Mouse (Mus musculus) neutrophil, adult 65 days (primary cell): ENCODE data around the gene Fam69b. TPM values are rescaled to one million over a fixed set of nuclear protein-coding genes. Genes with fewer than 3 reads are reported as not detected.

Source experiments
- total RNA-seq: library from RNA; stranded (reverse); gene quantifications from 2 replicates; pipeline ENCODE4 v1.2.4, GENCODE M21; 2023

Fam69b gene
- 0.88 and 1.7 TPM in 2 replicates for total RNA-seq

GRCm38 (mm10) chr2:26627921-26628739 lies at the start of gene Fam69b:
Gene Fam69b (plus strand): TSS chr2:26628457.

GRCm38 (mm10) chr2:26579714-26580113 lies 48.5 kb upstream of the Fam69b start, which contains the start of gene Egfl7:
Gene Egfl7 (plus strand): TSS chr2:26580014.

GRCm38 (mm10) chr2:26586294-26587043 lies 41.8 kb upstream of the Fam69b start, which contains the start of gene Gm20532:
Gene Gm20532 (plus strand): TSS chr2:26586639.

GRCm38 (mm10) chr2:26603720-26604671 lies 24.3 kb upstream of the Fam69b start, which contains the start of gene Agpat2:
Gene Agpat2 (minus strand): TSS chr2:26604417.

DNA sequence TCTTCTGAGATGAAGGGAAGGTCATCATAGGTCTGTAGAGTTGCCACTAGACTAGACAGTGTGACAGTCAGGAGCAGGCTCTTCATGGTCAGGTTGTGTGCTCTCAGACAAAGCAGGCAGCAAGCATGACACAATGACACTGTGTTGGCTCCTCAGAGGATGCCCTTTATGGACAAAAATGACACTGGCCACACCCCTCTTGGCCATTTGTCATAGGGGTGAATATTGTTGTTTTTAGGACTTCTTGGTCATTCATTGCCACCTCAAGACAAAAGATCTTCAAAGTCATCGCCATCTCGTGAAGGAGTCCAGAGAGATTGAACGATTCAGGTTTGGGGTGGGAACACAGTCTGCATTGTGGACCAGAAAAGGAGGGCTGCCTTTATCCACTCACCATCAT lies 42.9 kb downstream of the Fam69b start, which contains the start of gene Lcn4:
Gene Lcn4 (minus strand): TSS at position 101 of the 400 bp plus-strand sequence.

Other genes with a start within 250 kb of the Fam69b start
- 11.2 and 22.6 TPM in 2 replicates for gene Snapc4, start 247.8 kb upstream of the Fam69b start, total RNA-seq
- 91.6 and 110 TPM in 2 replicates for gene Entr1, start 239.1 kb upstream of the Fam69b start, total RNA-seq
- 53.3 and 70.5 TPM in 2 replicates for gene Pmpca, start 239.1 kb upstream of the Fam69b start, total RNA-seq
- 13.9 and 24.1 TPM in 2 replicates for gene Inpp5e, start 219.3 kb upstream of the Fam69b start, total RNA-seq
- gene Sec16a, start 183.2 kb upstream of the Fam69b start, total RNA-seq = 54.5 and 65.3 TPM in 2 replicates
- gene Notch1, start 111.8 kb upstream of the Fam69b start, total RNA-seq = 232 and 234 TPM in 2 replicates
- 2.5 and 8.7 TPM in 2 replicates for gene Egfl7, start 48.4 kb upstream of the Fam69b start, total RNA-seq
- gene Gm20532, start 41.8 kb upstream of the Fam69b start, total RNA-seq = not detected in 2 replicates
- 109 and 113 TPM in 2 replicates for gene Agpat2, start 24.0 kb upstream of the Fam69b start, total RNA-seq
- gene Lcn4, start 42.8 kb downstream of the Fam69b start, total RNA-seq = not detected in 2 replicates
- not detected in 2 replicates for gene Abo, start 236.5 kb downstream of the Fam69b start, total RNA-seq